Mouse (Mus musculus) liver, adult (tissue): ENCODE data around the gene Mrpl52.

ENCODE experiments used
- GATA4 ChIP-seq: IDR thresholded peaks from 2 replicates; pipeline ENCODE4 v1.6.1; 2014; ENCODE audit warnings: mild to moderate bottlenecking, low read length; ENCODE audit not compliant: insufficient replicate concordance

The Mrpl52 gene

DNA sequence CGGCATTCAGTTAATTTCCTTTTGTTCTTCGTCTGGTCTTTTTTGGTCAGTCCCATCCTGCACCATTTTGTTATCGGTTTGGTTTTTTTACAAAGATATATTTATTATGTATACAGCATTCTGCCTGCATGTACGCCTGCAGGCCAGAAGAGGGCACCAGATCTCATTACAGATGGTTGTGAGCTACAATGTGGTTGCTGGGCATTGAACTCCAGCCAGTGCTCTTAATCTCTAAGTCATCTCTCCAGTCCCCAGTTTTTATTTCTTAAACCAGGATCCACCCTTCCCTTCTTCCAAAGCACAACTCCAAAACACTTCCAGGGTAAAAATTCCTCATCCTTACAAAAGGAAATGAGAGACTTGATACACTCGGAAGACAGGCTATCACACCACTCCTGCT lies 3.3 kb upstream of the Mrpl52 start:
- no peak for TF ChIP-seq GATA4

DNA sequence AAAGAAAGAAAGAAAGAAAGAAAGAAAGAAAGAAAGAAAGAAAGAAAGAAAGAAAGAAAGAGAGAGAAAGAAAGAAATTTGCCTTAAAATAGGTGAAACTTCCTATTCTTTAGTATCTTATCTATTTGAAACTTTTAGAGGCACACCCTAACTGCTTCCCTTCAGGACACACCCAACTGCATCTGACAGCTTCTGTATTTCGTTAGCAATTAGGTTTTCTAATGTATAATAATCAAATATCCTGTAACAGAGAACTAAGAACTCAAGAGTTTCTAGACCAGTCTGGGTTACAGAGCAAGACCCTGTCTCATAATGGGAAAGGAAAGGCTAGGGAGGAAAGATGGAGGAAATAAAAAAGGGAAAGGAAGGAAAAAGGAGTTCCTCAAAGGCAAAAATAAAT lies 2.1 kb upstream of the Mrpl52 start:
- no peak for TF ChIP-seq GATA4

- TF ChIP-seq GATA4: no peak
These were observed 1.2 kb upstream of the Mrpl52 start for GRCm38 (mm10) chr14:54425540-54425939.

DNA sequence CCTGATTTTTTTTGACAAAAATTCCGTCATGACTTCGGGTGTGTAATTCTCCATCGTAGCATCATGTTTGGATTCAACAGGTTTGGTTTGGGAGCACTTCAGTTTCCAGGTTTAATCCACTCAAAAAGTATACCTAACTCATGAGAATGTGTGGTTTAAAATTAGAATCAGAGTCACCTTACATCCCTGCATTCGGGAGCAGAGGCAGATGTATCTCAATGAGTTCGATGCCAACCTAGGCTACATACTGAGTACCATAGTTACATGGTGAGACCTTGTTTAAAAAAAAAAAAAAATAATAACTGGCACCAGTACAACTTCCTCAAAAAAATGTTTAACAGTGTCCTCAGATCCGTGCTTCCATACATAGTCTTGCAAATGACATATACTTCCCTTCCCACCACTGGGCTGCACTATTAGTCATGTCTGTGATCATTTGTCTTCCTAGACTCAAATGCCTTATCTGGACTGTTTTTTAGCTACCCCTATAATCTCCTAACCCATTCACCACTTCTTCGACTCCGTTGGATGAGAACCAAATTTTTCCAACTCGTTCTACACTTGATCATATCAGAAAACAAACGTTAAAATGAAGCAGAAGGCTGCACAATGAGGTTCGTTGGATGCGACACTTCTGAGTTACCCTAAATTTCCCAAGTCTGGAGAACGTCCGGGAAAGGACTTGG lies 563 bp upstream of the Mrpl52 start:
- TF ChIP-seq GATA4: no peak

DNA sequence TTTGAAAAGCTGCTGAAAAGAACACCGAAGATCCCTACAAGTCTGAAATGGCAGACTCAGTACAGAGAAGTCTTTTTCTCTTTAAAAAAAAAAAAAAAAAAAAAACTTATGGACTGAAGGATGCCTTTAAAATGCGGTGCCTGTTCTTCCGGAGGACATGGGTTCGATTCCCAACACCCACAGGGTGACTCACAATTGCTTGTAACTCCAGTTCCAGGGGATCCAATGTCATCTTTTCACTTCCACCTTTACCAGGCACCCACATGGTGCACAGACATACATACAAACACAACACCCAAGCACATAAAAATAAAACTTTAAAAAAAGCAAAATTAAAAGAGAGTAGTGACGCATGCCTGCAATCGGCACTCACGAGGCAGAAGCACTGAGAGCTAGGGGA lies 987 bp downstream of the Mrpl52 start:
- no peak for TF ChIP-seq GATA4

GRCm38 (mm10) chr14:54428421-54428820 lies 1.7 kb downstream of the Mrpl52 start:
- no peak for TF ChIP-seq GATA4

- no peak for TF ChIP-seq GATA4
These were observed 2.8 kb downstream of the Mrpl52 start for GRCm38 (mm10) chr14:54429332-54430093.

GRCm38 (mm10) chr14:54430406-54431145 lies 3.9 kb downstream of the Mrpl52 start:
- TF ChIP-seq GATA4: peak; percentile 89; the same call in 1 of the 2 replicates

DNA sequence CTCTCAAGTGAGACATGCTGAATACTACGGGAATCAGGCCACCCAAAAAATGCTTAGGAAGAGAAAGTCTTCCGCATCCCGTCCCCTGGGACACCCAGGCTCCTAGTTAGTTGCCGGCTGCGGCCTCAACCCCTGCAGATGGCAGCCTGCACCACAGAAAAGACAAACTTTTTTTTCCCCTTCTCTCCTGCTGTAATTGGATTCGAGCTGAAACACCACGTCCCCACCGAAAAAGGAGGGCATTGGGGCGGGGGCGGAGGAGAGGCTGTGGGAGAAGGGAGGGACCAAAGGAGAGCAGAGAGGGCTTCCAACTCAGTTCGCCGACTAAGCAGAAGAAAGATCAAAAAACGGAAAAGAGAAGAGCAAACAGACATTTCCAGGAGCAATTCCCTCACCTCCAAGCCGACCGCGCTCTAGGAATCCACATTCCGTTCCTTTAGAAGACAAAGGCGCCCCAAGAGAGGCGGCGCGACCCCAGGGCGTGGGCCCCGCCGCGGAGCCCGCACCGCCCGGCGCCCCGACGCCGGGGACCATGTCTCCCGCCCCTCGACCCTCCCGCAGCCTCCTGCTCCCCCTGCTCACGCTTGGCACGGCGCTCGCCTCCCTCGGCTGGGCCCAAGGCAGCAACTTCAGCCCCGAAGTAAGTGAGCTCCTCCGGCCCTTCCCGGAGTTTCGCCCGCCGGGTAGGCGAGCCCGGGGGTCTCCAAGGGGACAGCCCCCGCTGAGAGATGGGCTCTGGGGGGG lies 4.8 kb downstream of the Mrpl52 start, which contains the start of gene Mmp14:
Mmp14 (plus strand) TSS at position 279 of the 744 bp plus-strand sequence.
- TF ChIP-seq GATA4: no peak

GRCm38 (mm10) chr14:54432078-54432836 lies 5.5 kb downstream of the Mrpl52 start:
- TF ChIP-seq GATA4: no peak

- TF ChIP-seq GATA4: no peak
These were observed 6.4 kb downstream of the Mrpl52 start for GRCm38 (mm10) chr14:54432837-54433830.

GRCm38 (mm10) chr14:54433941-54434531 lies 7.3 kb downstream of the Mrpl52 start:
- TF ChIP-seq GATA4: no peak

GRCm38 (mm10) chr14:54435194-54435918 lies 8.6 kb downstream of the Mrpl52 start:
- no peak for TF ChIP-seq GATA4

DNA sequence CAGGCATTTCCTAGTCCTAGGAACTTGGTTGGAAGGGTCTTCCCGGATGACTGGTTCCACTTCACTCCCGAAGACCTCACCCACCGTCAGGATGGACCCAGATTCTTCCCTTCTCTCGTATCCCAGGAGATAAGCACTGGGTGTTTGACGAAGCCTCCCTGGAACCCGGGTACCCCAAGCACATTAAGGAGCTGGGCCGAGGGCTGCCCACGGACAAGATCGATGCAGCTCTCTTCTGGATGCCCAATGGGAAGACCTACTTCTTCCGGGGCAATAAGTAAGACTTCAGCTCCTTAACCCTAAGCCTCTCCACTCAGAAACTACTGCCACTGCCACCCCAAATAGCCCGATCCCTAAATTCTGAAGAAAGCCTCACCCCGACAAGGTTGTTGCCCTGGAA lies 12.4 kb downstream of the Mrpl52 start:
- TF ChIP-seq GATA4: no peak
